Mouse (Mus musculus) liver, postnatal 0 days (tissue): ENCODE measurements at regions not wholly inside any gene's neighbourhood (a gene's known extent, or its start where the extent isn't known, plus 50 kb on each side); places are given as distances from the start of the nearest gene placed in this dataset.
A peak's percentile ranks its signal among the peaks of the same experiment; 100 is the strongest.

Source experiments
- ATAC-seq: fragments of 200-750 bp; cut with Nextera tagmentation; 2 replicates; pipeline ENCODE4 v1.8.0; 2017; ENCODE audit warnings: mild to moderate bottlenecking, moderate library complexity
- DNase-seq: peaks from one replicate; pipeline ENCODE4 v3.0.0-alpha.2; 2016
- H3K27ac ChIP-seq: fragments of 300-500 bp; sonication (generic); 2 replicates; pipeline ENCODE4 v1.5.1; 2014; ENCODE audit warnings: antibody characterized with exemption, moderate library complexity, mild to moderate bottlenecking, low read depth
- H3K27me3 ChIP-seq: fragments of 300-500 bp; sonication (generic); 2 replicates; pipeline ENCODE4 v1.6.1; 2014; ENCODE audit warnings: low read length, control low read depth, mixed read lengths; ENCODE audit not compliant: insufficient read depth
- H3K36me3 ChIP-seq: fragments of 300-500 bp; sonication (generic); replicated peaks from 2 replicates; pipeline ENCODE4 v1.6.1; 2014; ENCODE audit warnings: mild to moderate bottlenecking, control low read depth, low read length, moderate library complexity, mixed read lengths; ENCODE audit not compliant: insufficient read depth
- H3K4me1 ChIP-seq: fragments of 300-500 bp; sonication (generic); 2 replicates; pipeline ENCODE4 v1.6.1; 2014; ENCODE audit warnings: antibody characterized with exemption, mild to moderate bottlenecking, control low read depth; ENCODE audit not compliant: insufficient read depth
- H3K4me2 ChIP-seq: fragments of 300-500 bp; sonication (generic); 2 replicates; pipeline ENCODE4 v1.6.1; 2014; ENCODE audit warnings: low read depth, mild to moderate bottlenecking, low read length, moderate library complexity, mixed read lengths
- H3K4me3 ChIP-seq: fragments of 300-500 bp; sonication (generic); 2 replicates; pipeline ENCODE4 v1.5.1; 2014; ENCODE audit warnings: low read depth, low read length
- H3K9ac ChIP-seq: fragments of 300-500 bp; sonication (generic); replicated peaks from 2 replicates; pipeline ENCODE4 v1.6.1; 2014; ENCODE audit warnings: mild to moderate bottlenecking, moderate library complexity
- H3K9me3 ChIP-seq: fragments of 300-500 bp; sonication (generic); 2 replicates; pipeline ENCODE4 v1.6.1; 2016; ENCODE audit warnings: mild to moderate bottlenecking, control low read depth, low read length, mixed read lengths
- CTCF ChIP-seq: sonication (generic); IDR thresholded peaks from 2 replicates; pipeline ENCODE4 v1.5.1; 2016; ENCODE audit warnings: antibody characterized with exemption, low read depth
- EP300 ChIP-seq: IDR thresholded peaks from 2 replicates; pipeline ENCODE4 v1.6.1; 2016; ENCODE audit warnings: antibody characterized with exemption, low read depth, mild to moderate bottlenecking
- WGBS: fragments of 180-500 bp; shearing (Covaris S2); extraction: QIAGEN DNeasy Blood & Tissue Kit; methylation state at CpG from one replicate; pipeline ENCODE4 v1.1.7; 2014; ENCODE audit not compliant: insufficient replicate concordance; 5-methylcytosine and 5-hydroxymethylcytosine counted together

DNA sequence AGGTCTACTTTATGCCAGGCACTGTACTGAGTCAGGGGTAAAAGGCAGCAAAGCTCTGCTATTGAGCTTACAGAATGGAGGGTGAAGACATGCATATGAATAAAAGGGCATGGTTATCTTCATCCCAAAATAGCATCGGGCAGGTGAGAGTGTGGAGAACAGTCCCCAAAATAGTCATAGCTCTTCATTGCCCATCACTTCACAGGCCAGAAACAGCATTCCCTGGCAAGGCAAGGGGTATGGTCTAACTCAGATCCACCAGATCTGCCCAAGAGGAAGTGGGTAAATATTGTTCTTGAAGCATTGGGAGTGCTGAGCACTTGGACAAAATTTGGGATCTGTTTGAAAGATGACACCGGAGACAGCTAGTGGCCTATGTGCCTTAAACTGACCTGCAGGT is 99.1 kb downstream of the Tmem170b start:
- Histone ChIP-seq H3K27me3 (no peaks in the 10 kb centered on the region), H3K9ac (no peak overlapping the region), H3K36me3 (no peaks in the 10 kb centered on the region), H3K4me2 (no peak overlapping the region), H3K4me3 (no peak overlapping the region), H3K4me1 (no peaks in the 10 kb centered on the region), H3K27ac (no peak overlapping the region), H3K9me3 (no peaks in the 10 kb centered on the region)
- 90% methylated on average over 2 of the region's 2 CpGs for WGBS
- no peak for DNase-seq
- no peak for ATAC-seq
- TF ChIP-seq EP300: no peak

DNA sequence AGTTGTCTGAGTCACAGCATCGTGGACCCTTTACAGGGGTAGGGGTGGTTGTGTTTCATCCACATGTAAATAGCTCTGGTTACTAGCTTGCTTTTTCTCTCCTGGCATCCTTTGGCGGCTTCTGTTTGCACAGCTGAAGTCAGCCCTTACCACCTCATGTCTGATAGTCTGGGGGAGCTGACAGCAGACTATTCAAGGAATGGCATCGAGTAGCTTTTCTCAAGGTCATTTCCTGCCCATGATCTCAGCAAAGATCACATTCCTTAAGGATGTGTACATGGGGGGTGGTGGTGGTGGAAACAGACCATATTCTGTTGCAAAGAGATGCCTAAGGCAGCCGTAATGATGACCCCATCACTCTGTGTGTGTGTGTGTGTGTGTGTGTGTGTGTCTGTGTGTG is 99.9 kb downstream of the Tmem170b start:
- H3K27ac ChIP-seq: no peak overlapping the region
- H3K4me1 ChIP-seq: no peaks in the 10 kb centered on the region
- no peak overlapping the region for H3K4me3 ChIP-seq
- H3K9me3 ChIP-seq: no peaks in the 10 kb centered on the region
- WGBS: 40% methylated on average over 4 of the region's 4 CpGs
- H3K27me3 ChIP-seq: no peaks in the 10 kb centered on the region
- no peak for TF ChIP-seq EP300
- no peak for TF ChIP-seq CTCF
- no peaks in the 10 kb centered on the region for H3K36me3 ChIP-seq
- H3K9ac ChIP-seq: no peak overlapping the region
- DNase-seq (no peak), ATAC-seq (no peak)
- H3K4me2 ChIP-seq: no peak overlapping the region

DNA sequence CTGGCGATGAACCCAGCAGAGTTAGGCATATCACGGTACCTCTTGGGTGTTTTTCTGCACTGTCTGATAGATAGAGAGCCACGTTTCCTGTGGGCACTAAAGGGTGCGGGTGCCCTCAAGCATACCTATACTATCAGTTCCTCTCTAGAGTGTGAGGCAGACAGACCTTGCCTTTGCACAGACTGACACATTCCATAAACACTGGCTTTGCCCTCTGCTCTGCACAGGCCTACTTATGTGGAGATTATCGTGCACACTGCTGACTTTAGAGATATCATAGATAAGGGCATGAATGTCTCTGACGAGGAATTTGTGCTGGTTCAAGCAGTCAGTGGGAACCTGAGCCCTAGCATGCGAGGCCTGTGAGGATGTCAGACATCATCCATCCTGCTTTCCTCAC is 102.1 kb downstream of the Tmem170b start:
- H3K9me3 ChIP-seq: no peaks in the 10 kb centered on the region
- ATAC-seq: no peak
- 56% methylated on average over 7 of the region's 7 CpGs for WGBS

GRCm38 (mm10) chr13:41709071-41709470 is 103.4 kb downstream of the Tmem170b start:
- 68% methylated on average over 7 of the region's 7 CpGs for WGBS
- no peak for ATAC-seq

More for the DNA sequence above, 102.1 kb downstream of the Tmem170b start:
- Histone ChIP-seq H3K4me3 (no peak overlapping the region), H3K27me3 (no peaks in the 10 kb centered on the region), H3K4me2 (no peak overlapping the region), H3K9ac (no peak overlapping the region), H3K27ac (no peak overlapping the region), H3K4me1 (no peaks in the 10 kb centered on the region), H3K36me3 (no peaks in the 10 kb centered on the region)
- TF ChIP-seq CTCF: no peak
- TF ChIP-seq EP300: no peak
- no peak for DNase-seq

GRCm38 (mm10) chr13:41709475-41710227 is 103.9 kb downstream of the Tmem170b start:
- 35% methylated on average over 24 of the region's 24 CpGs for WGBS
- DNase-seq (peak; percentile 82), ATAC-seq (no peak)
- no peak overlapping the region for H3K4me3 ChIP-seq
- no peak overlapping the region for H3K27ac ChIP-seq
- H3K4me2 ChIP-seq: no peak overlapping the region
- H3K27me3 ChIP-seq: no peaks in the 10 kb centered on the region
- no peaks in the 10 kb centered on the region for H3K4me1 ChIP-seq
- no peaks in the 10 kb centered on the region for H3K9me3 ChIP-seq
- H3K36me3 ChIP-seq: no peaks in the 10 kb centered on the region
- H3K9ac ChIP-seq: no peak overlapping the region
- peak; percentile 80 for TF ChIP-seq CTCF
- TF ChIP-seq EP300: no peak

More at GRCm38 (mm10) chr13:41709071-41709470, 103.4 kb downstream of the Tmem170b start:
- no peaks in the 10 kb centered on the region for H3K36me3 ChIP-seq
- no peaks in the 10 kb centered on the region for H3K4me1 ChIP-seq
- H3K27me3 ChIP-seq: no peaks in the 10 kb centered on the region
- H3K27ac ChIP-seq: no peak overlapping the region
- no peak overlapping the region for H3K4me2 ChIP-seq
- H3K4me3 ChIP-seq: no peak overlapping the region
- no peak overlapping the region for H3K9ac ChIP-seq
- no peak for DNase-seq
- H3K9me3 ChIP-seq: no peaks in the 10 kb centered on the region
- TF ChIP-seq CTCF (no peak), EP300 (no peak)

DNA sequence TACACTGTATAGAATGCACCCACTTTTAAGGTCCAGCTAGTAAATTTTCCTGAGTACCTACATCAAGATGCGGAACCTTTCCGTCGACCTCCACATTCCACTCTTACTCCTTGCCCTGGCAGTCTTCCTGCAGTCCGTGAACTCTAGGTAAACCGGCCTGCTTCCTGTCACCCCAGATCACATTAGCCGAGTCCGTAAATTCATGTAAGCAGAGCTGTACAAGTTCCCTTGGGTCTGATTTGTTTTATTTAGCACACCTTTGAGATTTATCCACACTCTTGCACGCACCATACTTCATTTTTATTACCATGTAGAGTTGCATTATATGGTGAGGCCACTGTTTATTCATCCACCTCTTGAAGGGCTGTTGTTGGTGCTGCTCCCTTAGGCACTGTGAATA is 106.9 kb downstream of the Tmem170b start:
- Histone ChIP-seq H3K9ac (no peak overlapping the region), H3K27me3 (no peaks in the 10 kb centered on the region), H3K36me3 (no peaks in the 10 kb centered on the region), H3K4me3 (no peak overlapping the region), H3K9me3 (no peaks in the 10 kb centered on the region), H3K4me1 (no peaks in the 10 kb centered on the region), H3K27ac (no peak overlapping the region), H3K4me2 (no peak overlapping the region)
- no peak for TF ChIP-seq EP300
- TF ChIP-seq CTCF: no peak
- no peak for DNase-seq
- WGBS: 79% methylated on average over 8 of the region's 8 CpGs
- ATAC-seq: no peak
